20 mouse cellular contexts compared by ENCODE assay signal in the genomic region with DNA sequence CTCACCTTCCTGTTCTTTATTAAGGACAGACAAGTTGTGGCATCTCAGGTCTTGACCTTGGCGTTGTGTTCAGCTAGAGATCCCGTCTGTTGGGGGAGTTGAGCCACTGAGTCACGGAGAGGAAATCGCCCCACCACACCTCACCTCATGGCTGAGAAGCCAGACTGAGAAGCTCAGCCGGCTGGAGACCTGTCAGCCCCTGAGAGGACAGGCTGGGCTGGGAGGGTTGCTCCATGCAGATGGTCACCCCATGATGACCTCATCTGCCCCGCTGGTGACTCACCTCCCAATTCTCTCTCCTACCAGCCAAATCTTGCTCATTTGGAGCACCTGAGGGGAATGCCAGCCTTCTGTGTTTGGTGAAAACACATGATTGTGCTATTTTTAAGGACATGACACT. TPM values are rescaled to one million over a fixed set of nuclear protein-coding genes. Genes with fewer than 3 reads are reported as not detected.
DNase-seq lines count a peak whose midpoint lies in the region; ATAC-seq and TF ChIP-seq lines count a peak whose summit lies in the region.
"Had no signal": no experiment of that assay in that cellular context is flagged by ENCODE, and none has a peak within 500 bp of the region (broad histone marks: within the 10 kb centered on the region; RNA-seq: fewer than 3 reads in every experiment).

No protein-coding gene starts in this region.

- no peak for TF ChIP-seq POLR2A in cerebellum, adult 2 months (IDR thresholded peaks at IDR 0.05; ENCODE audit: borderline replicate concordance, insufficient read depth, low read length)

- WGBS in cerebellum, adult 2 months = 24% methylated on average over 6 of the region's 6 CpGs

- no peak for DNase-seq in cerebellum, postnatal 10 days
- DNase-seq in 3T3-L1 (ENCODE audit: low read depth, low spot score) = peak; percentile 66
- DNase-seq in R1 (ENCODE audit: low read depth, low spot score) = peak; percentile 93
- peak; percentile 71 to 86 for DNase-seq in cerebellum, adult 2 months
- DNase-seq in gastrocnemius, adult 18-20 months (ENCODE audit: low spot score) = no peak
- DNase-seq in retina, postnatal 1 day = no peak
- no peak for DNase-seq in layer of hippocampus, adult 2 months (ENCODE audit: low spot score in 2 of 2)
- DNase-seq: kidney, adult 2 months; kidney, postnatal 4 days; lung, postnatal 36 days; spleen, adult 18-20 months; thymus, postnatal 14 days had no signal

- no peak overlapping the region for H3K27ac ChIP-seq in cerebellum, adult 2 months (ENCODE audit: insufficient read depth, low read length)
- no peak overlapping the region for H3K27ac ChIP-seq in layer of hippocampus, adult 2 months
- H3K27ac ChIP-seq: forebrain, embryonic 15.5 days; heart, adult 2 months; limb, embryonic 13.5 days; midbrain, embryonic 12.5 days; stomach, embryonic 15.5 days had no signal

- H3K27me3 ChIP-seq in cerebellum, adult 2 months (ENCODE audit: control insufficient read depth, insufficient read depth, low read length) = no peaks in the 10 kb centered on the region
- H3K27me3 ChIP-seq: forebrain, embryonic 15.5 days; stomach, embryonic 15.5 days had no signal

- peaks cover 3% of the 10 kb centered on the region; the same call in 1 of the 2 replicates for H3K4me1 ChIP-seq in cerebellum, adult 2 months (ENCODE audit: control insufficient read depth, insufficient read depth, low read length)

- no peak for TF ChIP-seq CTCF in cerebellum, adult 2 months (IDR thresholded peaks at IDR 0.05; ENCODE audit: borderline replicate concordance, insufficient read depth, low read depth, low read length)
- TF ChIP-seq CTCF in layer of hippocampus, adult 2 months (conservative IDR thresholded peaks at IDR 0.05) = no peak

- no peak overlapping the region for H3K4me3 ChIP-seq in cerebellum, adult 2 months (replicated peaks; ENCODE audit: insufficient read depth, low read depth, low read length)
- no peak overlapping the region for H3K4me3 ChIP-seq in layer of hippocampus, adult 2 months
- H3K4me3 ChIP-seq: forebrain, embryonic 15.5 days; heart, adult 2 months; limb, embryonic 13.5 days; midbrain, embryonic 12.5 days; myocyte; stomach, embryonic 15.5 days had no signal

- ATAC-seq in cerebellum, adult (ENCODE audit: insufficient number of reproducible peaks, low FRiP score, low TSS enrichment) = peak; percentile 82
- ATAC-seq: forebrain, embryonic 15.5 days; hindbrain, embryonic 16.5 days had no signal

RNA-seq across cellular contexts. Expression of a gene that starts 45.5 kb away (rescaled TPM):
- polyA plus RNA-seq in cerebellum, adult 2 months (2012; rRNA removed) = 44.3 and 49.0 TPM in 2 replicates
- total RNA-seq in gastrocnemius, adult 18-20 months (2021) = 10 to 100 TPM; 70.0 to 98.6 TPM
- total RNA-seq in layer of hippocampus, adult 2 months (2021) = 100 to 1,000 TPM in 1 of 2 experiments, 10 to 100 TPM in 1; 99.6 to 108 TPM

Comparison
In these comparisons a context has a peak if more than half of its experiments do, and no peak if none do; other contexts are left out.
1. DNase-seq: peak in 3T3-L1 (single experiment), R1 (single experiment) and cerebellum, adult 2 months (2 of 2); none in cerebellum, postnatal 10 days (0 of 2), gastrocnemius, adult 18-20 months (single experiment), retina, postnatal 1 day (single experiment) and layer of hippocampus, adult 2 months (0 of 2).